Comparison of ENCODE assay signal across 8 mouse cellular contexts in genomic region chr7:35555224-35556204, GRCm38 (mm10). TPM values are rescaled to one million over a fixed set of nuclear protein-coding genes. Genes with fewer than 3 reads are reported as not detected.
DNase-seq lines count a peak whose midpoint lies in the region; ATAC-seq and TF ChIP-seq lines count a peak whose summit lies in the region.

No protein-coding gene starts in this region.

- peak overlapping the region; percentile 92 for H3K9ac ChIP-seq in heart, embryonic 12.5 days
- H3K9ac ChIP-seq in kidney, postnatal 0 days (ENCODE audit: low read depth, low read length) = peak overlapping the region; percentile 98
- H3K9ac ChIP-seq in liver, embryonic 11.5 days (ENCODE audit: low read depth, low read length) = peak overlapping the region; percentile 98
- H3K9ac ChIP-seq in stomach, embryonic 14.5 days (replicated peaks; ENCODE audit: low read depth, low read length) = peak overlapping the region; percentile 88

- peak; percentile 91 to 93 for DNase-seq in B cell, adult 2 months
- DNase-seq in brain, adult 2 months (ENCODE audit: low read depth, low spot score) = peak; percentile 96
- peak; percentile 90 for DNase-seq in kidney, postnatal 0 days (ENCODE audit: low spot score)
- DNase-seq in liver, embryonic 11.5 days (ENCODE audit: low spot score) = peak; percentile 89
- peak; percentile 90 for DNase-seq in naive thymus-derived CD4-positive, alpha-beta T cell, adult 2 months (ENCODE audit: low read depth)

- H3K36me3 ChIP-seq in heart, embryonic 12.5 days = peaks cover 14% of the 10 kb centered on the region
- H3K36me3 ChIP-seq in kidney, postnatal 0 days (ENCODE audit: insufficient read depth, low read length) = peaks cover 4% of the 10 kb centered on the region
- peaks cover 11% of the 10 kb centered on the region for H3K36me3 ChIP-seq in liver, embryonic 11.5 days (ENCODE audit: control insufficient read depth, insufficient read depth, low read length)
- peaks cover 3% of the 10 kb centered on the region for H3K36me3 ChIP-seq in stomach, embryonic 14.5 days (ENCODE audit: control insufficient read depth, insufficient read depth, low read length)

- H3K27me3 ChIP-seq in heart, embryonic 12.5 days (replicated peaks) = no peaks in the 10 kb centered on the region
- H3K27me3 ChIP-seq in kidney, postnatal 0 days (ENCODE audit: insufficient read depth, low read length) = no peaks in the 10 kb centered on the region
- no peaks in the 10 kb centered on the region for H3K27me3 ChIP-seq in liver, embryonic 11.5 days (replicated peaks; ENCODE audit: control insufficient read depth, insufficient read depth, low read length)
- H3K27me3 ChIP-seq in stomach, embryonic 14.5 days (ENCODE audit: control insufficient read depth, insufficient read depth, low read length) = no peaks in the 10 kb centered on the region

- peak overlapping the region; percentile 83 for H3K4me3 ChIP-seq in heart, embryonic 12.5 days
- H3K4me3 ChIP-seq in kidney, postnatal 0 days (replicated peaks; ENCODE audit: low read depth, low read length) = peak overlapping the region; percentile 77
- peak overlapping the region; percentile 83 for H3K4me3 ChIP-seq in liver, embryonic 11.5 days (ENCODE audit: low read depth, low read length)
- H3K4me3 ChIP-seq in stomach, embryonic 14.5 days (ENCODE audit: low read depth, low read length) = peak overlapping the region; percentile 72

- peak; percentile 71 for ATAC-seq in erythroblast, adult 5-6 weeks (replicated peaks; ENCODE audit: low FRiP score, poor library complexity, severe bottlenecking)
- peak; percentile 90 for ATAC-seq in heart, embryonic 12.5 days (ENCODE audit: insufficient number of reproducible peaks, low FRiP score)
- peak; percentile 90 for ATAC-seq in kidney, postnatal 0 days (replicated peaks; ENCODE audit: low FRiP score, low read depth)
- ATAC-seq in liver, embryonic 11.5 days (replicated peaks; ENCODE audit: low FRiP score) = peak; percentile 80
- ATAC-seq in stomach, embryonic 14.5 days (ENCODE audit: insufficient number of reproducible peaks, insufficient read depth, low FRiP score, low read depth) = peak; percentile 93

- peaks cover 22% of the 10 kb centered on the region for H3K4me1 ChIP-seq in heart, embryonic 12.5 days (replicated peaks)
- H3K4me1 ChIP-seq in kidney, postnatal 0 days (replicated peaks; ENCODE audit: insufficient read depth, low read length) = no peaks in the 10 kb centered on the region; the same call in 1 of the 2 replicates
- peaks cover 34% of the 10 kb centered on the region for H3K4me1 ChIP-seq in liver, embryonic 11.5 days (replicated peaks; ENCODE audit: control insufficient read depth, insufficient read depth, low read length)
- peaks cover 3% of the 10 kb centered on the region; the same call in 1 of the 2 replicates for H3K4me1 ChIP-seq in stomach, embryonic 14.5 days (ENCODE audit: control insufficient read depth, insufficient read depth, low read length)

- H3K27ac ChIP-seq in heart, embryonic 12.5 days (ENCODE audit: poor library complexity, severe bottlenecking) = peak overlapping the region; percentile 99
- H3K27ac ChIP-seq in kidney, postnatal 0 days = peak overlapping the region; percentile 100
- peak overlapping the region; percentile 97 for H3K27ac ChIP-seq in liver, embryonic 11.5 days (ENCODE audit: low read depth, low read length)
- H3K27ac ChIP-seq in stomach, embryonic 14.5 days (ENCODE audit: low read length) = peak overlapping the region; percentile 98

- no peaks in the 10 kb centered on the region for H3K9me3 ChIP-seq in heart, embryonic 12.5 days (replicated peaks)
- H3K9me3 ChIP-seq in kidney, postnatal 0 days (replicated peaks; ENCODE audit: low read length) = no peaks in the 10 kb centered on the region
- H3K9me3 ChIP-seq in liver, embryonic 11.5 days (ENCODE audit: control insufficient read depth, low read length) = no peaks in the 10 kb centered on the region
- no peaks in the 10 kb centered on the region for H3K9me3 ChIP-seq in stomach, embryonic 14.5 days (ENCODE audit: control insufficient read depth, low read depth, low read length)

- WGBS in heart, embryonic 12.5 days = under 1% methylated on average over 93 of the region's 93 CpGs
- WGBS in kidney, postnatal 0 days = under 1% methylated on average over 92 of the region's 93 CpGs
- under 1% methylated on average over 93 of the region's 93 CpGs for WGBS in liver, embryonic 11.5 days
- 1% methylated on average over 88 of the region's 93 CpGs for WGBS in stomach, embryonic 14.5 days

- peak overlapping the region; percentile 80 for H3K4me2 ChIP-seq in heart, embryonic 12.5 days
- peak overlapping the region; percentile 98 for H3K4me2 ChIP-seq in kidney, postnatal 0 days (ENCODE audit: low read length)
- H3K4me2 ChIP-seq in liver, embryonic 11.5 days = peak overlapping the region; percentile 88
- H3K4me2 ChIP-seq in stomach, embryonic 14.5 days (replicated peaks; ENCODE audit: low read depth, low read length) = peak overlapping the region; percentile 95

- no peak for TF ChIP-seq CTCF in kidney, postnatal 0 days (IDR thresholded peaks at IDR 0.05; ENCODE audit: low read depth)

RNA-seq across cellular contexts. Expression of gene Nudt19, which starts 0.6 kb away (rescaled TPM):
- 55.3 and 55.8 TPM in 2 replicates for total RNA-seq in erythroblast, adult 5-6 weeks (2015; ENCODE audit: low replicate concordance)
- total RNA-seq in erythroblast, adult 5-6 weeks (2017; ENCODE audit: low replicate concordance) = 10.0 and 24.4 TPM in 2 replicates
- 84.5 and 85.0 TPM in 2 replicates for polyA plus RNA-seq in heart, embryonic 12.5 days (2016; fragmentation: Nextera tagmentation; extraction: Ambion mirVana)
- 135 and 138 TPM in 2 replicates for polyA plus RNA-seq in kidney, postnatal 0 days (2015; fragmentation: Nextera tagmentation; extraction: Ambion mirVana)
- polyA plus RNA-seq in liver, embryonic 11.5 days (2014; fragmentation: Nextera tagmentation; extraction: Ambion mirVana) = 125 and 144 TPM in 2 replicates
- polyA plus RNA-seq in stomach, embryonic 14.5 days (2014; fragmentation: Nextera tagmentation; extraction: Ambion mirVana) = 52.0 and 60.5 TPM in 2 replicates

RNA-seq across cellular contexts. Expression of gene Tdrd12, which starts 18.0 kb away (rescaled TPM):
- total RNA-seq in erythroblast, adult 5-6 weeks (2015; ENCODE audit: low replicate concordance) = not detected in 2 replicates
- 0.94 TPM in 1 of 2 replicates, not detected in the other for total RNA-seq in erythroblast, adult 5-6 weeks (2017; ENCODE audit: low replicate concordance)
- 0.37 and 0.82 TPM in 2 replicates for polyA plus RNA-seq in heart, embryonic 12.5 days (2016; fragmentation: Nextera tagmentation; extraction: Ambion mirVana)
- polyA plus RNA-seq in kidney, postnatal 0 days (2015; fragmentation: Nextera tagmentation; extraction: Ambion mirVana) = 0.38 and 0.62 TPM in 2 replicates
- polyA plus RNA-seq in liver, embryonic 11.5 days (2014; fragmentation: Nextera tagmentation; extraction: Ambion mirVana) = 0.22 and 0.29 TPM in 2 replicates
- polyA plus RNA-seq in stomach, embryonic 14.5 days (2014; fragmentation: Nextera tagmentation; extraction: Ambion mirVana) = 0.53 TPM in 1 of 2 replicates, not detected in the other

RNA-seq across cellular contexts. Expression of gene Rgs9bp, which starts 29.9 kb away (rescaled TPM):
- total RNA-seq in erythroblast, adult 5-6 weeks (2015; ENCODE audit: low replicate concordance) = 0.42 and 1.7 TPM in 2 replicates
- total RNA-seq in erythroblast, adult 5-6 weeks (2017; ENCODE audit: low replicate concordance) = 0.14 and 0.68 TPM in 2 replicates
- polyA plus RNA-seq in heart, embryonic 12.5 days (2016; fragmentation: Nextera tagmentation; extraction: Ambion mirVana) = 0.82 TPM in 2 replicates
- polyA plus RNA-seq in kidney, postnatal 0 days (2015; fragmentation: Nextera tagmentation; extraction: Ambion mirVana) = 0.05 and 0.11 TPM in 2 replicates
- polyA plus RNA-seq in liver, embryonic 11.5 days (2014; fragmentation: Nextera tagmentation; extraction: Ambion mirVana) = 0.22 and 0.40 TPM in 2 replicates
- polyA plus RNA-seq in stomach, embryonic 14.5 days (2014; fragmentation: Nextera tagmentation; extraction: Ambion mirVana) = 0.11 and 0.25 TPM in 2 replicates

RNA-seq across cellular contexts. Expression of gene Ankrd27, which starts 30.5 kb away (rescaled TPM):
- total RNA-seq in erythroblast, adult 5-6 weeks (2015; ENCODE audit: low replicate concordance) = 11.5 and 35.4 TPM in 2 replicates
- 12.3 and 20.6 TPM in 2 replicates for total RNA-seq in erythroblast, adult 5-6 weeks (2017; ENCODE audit: low replicate concordance)
- polyA plus RNA-seq in heart, embryonic 12.5 days (2016; fragmentation: Nextera tagmentation; extraction: Ambion mirVana) = 22.1 and 23.6 TPM in 2 replicates
- polyA plus RNA-seq in kidney, postnatal 0 days (2015; fragmentation: Nextera tagmentation; extraction: Ambion mirVana) = 18.5 and 19.5 TPM in 2 replicates
- 63.1 and 71.3 TPM in 2 replicates for polyA plus RNA-seq in liver, embryonic 11.5 days (2014; fragmentation: Nextera tagmentation; extraction: Ambion mirVana)
- polyA plus RNA-seq in stomach, embryonic 14.5 days (2014; fragmentation: Nextera tagmentation; extraction: Ambion mirVana) = 35.6 and 37.8 TPM in 2 replicates

Comparison
In these comparisons a context has a peak if more than half of its experiments do, and no peak if none do; other contexts are left out.
1. Peak in every context shown above with its lines: DNase-seq, ATAC-seq, H3K4me3 ChIP-seq and H3K27ac ChIP-seq.